ENCODE assay signal across 39 mouse cellular contexts in the genomic region with DNA sequence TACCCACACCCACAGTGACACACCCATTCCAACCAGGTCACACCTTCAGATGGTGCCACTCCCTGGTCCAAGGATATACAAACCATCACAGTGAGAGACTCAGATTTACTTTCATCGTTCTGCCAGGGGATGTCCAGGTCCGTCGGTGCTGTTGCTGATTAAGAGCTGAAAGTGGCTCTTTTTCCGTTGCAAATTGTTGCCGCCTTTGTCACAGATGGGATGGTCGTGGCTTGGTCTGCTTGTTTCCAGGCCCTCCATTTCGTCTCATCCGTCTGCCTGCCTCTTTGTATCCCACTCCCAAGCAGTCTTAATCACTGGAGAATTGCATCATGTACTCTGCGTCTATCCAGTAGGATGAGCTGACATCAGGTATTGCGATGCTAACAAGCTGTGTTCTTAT. TPM values are rescaled to one million over a fixed set of nuclear protein-coding genes. Genes with fewer than 3 reads are reported as not detected.
"Had no signal": no experiment of that assay in that cellular context is flagged by ENCODE, and none has a peak within 500 bp of the region (broad histone marks: within the 10 kb centered on the region; RNA-seq: fewer than 3 reads in every experiment).

No protein-coding gene starts in this region.

- H3K27ac ChIP-seq: heart, embryonic 13.5 days; heart, embryonic 15.5 days; hindbrain, embryonic 10.5 days; hindbrain, embryonic 12.5 days; hindbrain, embryonic 13.5 days; hindbrain, embryonic 14.5 days; hindbrain, embryonic 15.5 days; hindbrain, postnatal 0 days; intestine, embryonic 15.5 days; kidney, embryonic 15.5 days; kidney, postnatal 0 days; layer of hippocampus, adult 2 months; left cerebral cortex, adult 2 months had no signal

- H3K9ac ChIP-seq: heart, embryonic 12.5 days; heart, embryonic 13.5 days; heart, embryonic 15.5 days; hindbrain, embryonic 12.5 days; hindbrain, embryonic 13.5 days; hindbrain, embryonic 14.5 days; hindbrain, embryonic 15.5 days; intestine, embryonic 15.5 days; kidney, embryonic 15.5 days had no signal

- ATAC-seq: hindbrain, embryonic 16.5 days; hindbrain, postnatal 0 days; inflammation-experienced regulatory T-cells, adult 6 months; intestine, embryonic 15.5 days; intestine, embryonic 16.5 days; intestine, postnatal 0 days had no signal

- H3K4me1 ChIP-seq: heart, embryonic 12.5 days; heart, embryonic 13.5 days; heart, embryonic 15.5 days; hindbrain, embryonic 10.5 days; hindbrain, embryonic 12.5 days; hindbrain, embryonic 13.5 days; hindbrain, embryonic 15.5 days; intestine, embryonic 15.5 days; kidney, embryonic 15.5 days had no signal

- DNase-seq: heart, postnatal 10 days; heart, postnatal 14 days; heart, postnatal 36 days; kidney, adult 11 months; kidney, adult 18-20 months; kidney, adult 2 months; kidney, adult 8-10 months; kidney, adult 9 months; kidney, postnatal 10 days; kidney, postnatal 14 days; kidney, postnatal 36 days; kidney, postnatal 4 days; layer of hippocampus, adult 9-11 months; layer of hippocampus, postnatal 36 days had no signal

- H3K27me3 ChIP-seq: heart, embryonic 12.5 days; heart, embryonic 13.5 days; heart, embryonic 15.5 days; hindbrain, embryonic 12.5 days; hindbrain, embryonic 13.5 days; hindbrain, embryonic 15.5 days; intestine, embryonic 15.5 days; kidney, embryonic 15.5 days had no signal

- H3K36me3 ChIP-seq: heart, embryonic 12.5 days; heart, embryonic 13.5 days; heart, embryonic 15.5 days; hindbrain, embryonic 10.5 days; hindbrain, embryonic 12.5 days; hindbrain, embryonic 13.5 days; hindbrain, embryonic 15.5 days; intestine, embryonic 15.5 days; kidney, embryonic 15.5 days had no signal

- H3K4me3 ChIP-seq: heart, embryonic 12.5 days; heart, embryonic 13.5 days; heart, embryonic 15.5 days; hindbrain, embryonic 10.5 days; hindbrain, embryonic 12.5 days; hindbrain, embryonic 13.5 days; hindbrain, embryonic 15.5 days; intestine, embryonic 15.5 days; kidney, embryonic 15.5 days; layer of hippocampus, adult 2 months; left cerebral cortex, adult 2 months had no signal

- H3K9me3 ChIP-seq: heart, embryonic 15.5 days; hindbrain, embryonic 15.5 days; intestine, embryonic 15.5 days; kidney, embryonic 15.5 days had no signal

- H3K4me2 ChIP-seq: heart, embryonic 12.5 days; heart, embryonic 13.5 days; heart, embryonic 15.5 days; hindbrain, embryonic 12.5 days; hindbrain, embryonic 13.5 days; hindbrain, embryonic 14.5 days; hindbrain, embryonic 15.5 days; intestine, embryonic 15.5 days; kidney, embryonic 15.5 days had no signal

RNA-seq across cellular contexts. Expression of a gene that starts 13.4 kb away (rescaled TPM):
- total RNA-seq: heart, postnatal 10 days; heart, postnatal 25 days; heart, postnatal 36 days had no signal
- polyA plus RNA-seq: heart, embryonic 12.5 days; heart, embryonic 13.5 days; heart, embryonic 14.5 days; heart, embryonic 15.5 days; heart, postnatal 0 days; intestine, embryonic 14.5 days; kidney, embryonic 14.5 days; kidney, embryonic 16.5 days; kidney, postnatal 0 days had no signal

RNA-seq across cellular contexts. Expression of a gene that starts 53.5 kb away (rescaled TPM):
- total RNA-seq: hematopoietic stem cell, adult 5-6 weeks had no signal
